Mouse (Mus musculus) bone marrow, adult 2 months (tissue): ENCODE measurements around the gene Arid1b.

Experiments used
- CTCF ChIP-seq: fragments of 200-500 bp; IDR thresholded peaks from 2 replicates; pipeline ENCODE4 v1.5.1; 2011; ENCODE audit warnings: low read length, control low read depth; ENCODE audit not compliant: control insufficient read depth, insufficient read depth
- POLR2A ChIP-seq: fragments of 200-500 bp; IDR thresholded peaks from 2 replicates; pipeline ENCODE4 v1.6.1; 2011; ENCODE audit warnings: low read depth, mild to moderate bottlenecking, control low read depth, low read length, borderline replicate concordance; ENCODE audit not compliant: control insufficient read depth

GRCm38 (mm10) chr17:5171467-5171866 is 177.3 kb downstream of the Arid1b start:
- TF ChIP-seq POLR2A: no peak
- TF ChIP-seq CTCF: no peak
